Mouse (Mus musculus) ovary, postnatal 10 days (tissue): ENCODE measurements around the gene Dpf3.
A peak's percentile ranks its signal among the peaks of the same experiment; 100 is the strongest.

Experiments used
- DNase-seq: peaks from one replicate; pipeline ENCODE4 v3.0.0; 2022; ENCODE audit warnings: low spot score

Gene Dpf3

GRCm38 (mm10) chr12:83286496-83287492, 200.7 kb downstream of the Dpf3 start:
- no peak for DNase-seq

GRCm38 (mm10) chr12:83283591-83284320, 203.8 kb downstream of the Dpf3 start:
- no peak for DNase-seq

- DNase-seq, result no peak
Measured at GRCm38 (mm10) chr12:83277537-83278441, 209.7 kb downstream of the Dpf3 start.

- DNase-seq, result no peak
Measured at GRCm38 (mm10) chr12:83271215-83271614, 216.3 kb downstream of the Dpf3 start.

GRCm38 (mm10) chr12:83268504-83268922, 219.0 kb downstream of the Dpf3 start:
- peak; percentile 36 for DNase-seq

- DNase-seq, result no peak
Measured at GRCm38 (mm10) chr12:83260540-83260939, 227.0 kb downstream of the Dpf3 start.

- no peak for DNase-seq
Measured at GRCm38 (mm10) chr12:83254399-83254798, 233.1 kb downstream of the Dpf3 start.

GRCm38 (mm10) chr12:83249066-83249465, 238.4 kb downstream of the Dpf3 start:
- DNase-seq, result no peak

- no peak for DNase-seq
Measured at GRCm38 (mm10) chr12:83248636-83249035, 238.9 kb downstream of the Dpf3 start.

- DNase-seq, result no peak
Measured at GRCm38 (mm10) chr12:83247669-83248068, 239.8 kb downstream of the Dpf3 start.

- no peak for DNase-seq
Measured at GRCm38 (mm10) chr12:83241022-83241421, 246.5 kb downstream of the Dpf3 start.

- no peak for DNase-seq
Measured at GRCm38 (mm10) chr12:83240571-83240970, 246.9 kb downstream of the Dpf3 start.

GRCm38 (mm10) chr12:83235781-83236180, 251.7 kb downstream of the Dpf3 start:
- DNase-seq, result no peak

- DNase-seq, result no peak
Measured at GRCm38 (mm10) chr12:83234981-83235380, 252.5 kb downstream of the Dpf3 start.

- no peak for DNase-seq
Measured at GRCm38 (mm10) chr12:83233651-83234050, 253.9 kb downstream of the Dpf3 start.

- no peak for DNase-seq
Measured at GRCm38 (mm10) chr12:83232916-83233315, 254.6 kb downstream of the Dpf3 start.

GRCm38 (mm10) chr12:83231258-83231657, 256.3 kb downstream of the Dpf3 start:
- no peak for DNase-seq

GRCm38 (mm10) chr12:83229683-83230082, 257.8 kb downstream of the Dpf3 start:
- no peak for DNase-seq

GRCm38 (mm10) chr12:83227014-83227413, 260.5 kb downstream of the Dpf3 start:
- DNase-seq, result no peak

- DNase-seq, result no peak
Measured at GRCm38 (mm10) chr12:83220964-83221363, 266.6 kb downstream of the Dpf3 start.

GRCm38 (mm10) chr12:83213879-83214341, 273.6 kb downstream of the Dpf3 start:
- DNase-seq, result no peak

GRCm38 (mm10) chr12:83211976-83212375, 275.5 kb downstream of the Dpf3 start:
- no peak for DNase-seq
